Mouse (Mus musculus) brain, embryonic 14.5 days (tissue): ENCODE results near the gene Gtf3c3.

ENCODE experiments used
- CTCF ChIP-seq: fragments of 200-500 bp; IDR thresholded peaks from 2 replicates; pipeline ENCODE4 v1.5.1; 2012; ENCODE audit warnings: inconsistent platforms, mild to moderate bottlenecking, moderate library complexity, borderline replicate concordance; ENCODE audit not compliant: insufficient read depth, insufficient read length; ENCODE audit errors: extremely low read depth
- POLR2A ChIP-seq: fragments of 200-500 bp; IDR thresholded peaks from 2 replicates; pipeline ENCODE4 v1.6.1; 2012; ENCODE audit warnings: mild to moderate bottlenecking, inconsistent platforms, borderline replicate concordance; ENCODE audit not compliant: poor library complexity, insufficient read depth, insufficient read length, severe bottlenecking; ENCODE audit errors: extremely low read depth

GRCm38 (mm10) chr1:54443641-54444040, 4.9 kb upstream of the Gtf3c3 start:
- TF ChIP-seq CTCF (no peak), POLR2A (no peak)
